In genomic region chr3:70102091-70102490, GRCm38 (mm10) we compare ENCODE assay signal across 16 mouse cellular contexts.
A peak's percentile ranks its signal among the peaks of the same experiment; 100 is the strongest.
DNase-seq lines count a peak whose midpoint lies in the region; ATAC-seq and TF ChIP-seq lines count a peak whose summit lies in the region.
"Had no signal": no experiment of that assay in that cellular context is flagged by ENCODE, and none has a peak within 500 bp of the region (broad histone marks: within the 10 kb centered on the region; RNA-seq: fewer than 3 reads in every experiment).

No protein-coding gene starts in this region.

- no peak for TF ChIP-seq CTCF in layer of hippocampus, adult 2 months (conservative IDR thresholded peaks at IDR 0.05)

- H3K9me3 ChIP-seq in neural tube, embryonic 13.5 days, result no peaks in the 10 kb centered on the region
- H3K9me3 ChIP-seq in neural tube, embryonic 15.5 days (replicated peaks), result no peaks in the 10 kb centered on the region
- H3K9me3 ChIP-seq: embryonic facial prominence, embryonic 12.5 days; forebrain, embryonic 15.5 days; heart, embryonic 12.5 days; hindbrain, embryonic 12.5 days had no signal

- no peaks in the 10 kb centered on the region for H3K36me3 ChIP-seq in neural tube, embryonic 13.5 days
- H3K36me3 ChIP-seq in neural tube, embryonic 15.5 days, result no peaks in the 10 kb centered on the region
- H3K36me3 ChIP-seq: embryonic facial prominence, embryonic 12.5 days; forebrain, embryonic 15.5 days; heart, embryonic 12.5 days; hindbrain, embryonic 12.5 days had no signal

- peak overlapping the region; percentile 38; the same call in 1 of the 2 replicates for H3K9ac ChIP-seq in neural tube, embryonic 13.5 days
- no peak overlapping the region for H3K9ac ChIP-seq in neural tube, embryonic 15.5 days (replicated peaks)
- H3K9ac ChIP-seq: embryonic facial prominence, embryonic 12.5 days; forebrain, embryonic 15.5 days; heart, embryonic 12.5 days; hindbrain, embryonic 12.5 days had no signal

- peak; percentile 63 to 69 for DNase-seq in cerebellum, postnatal 10 days
- no peak for DNase-seq in cerebellum, adult 11 months
- DNase-seq in layer of hippocampus, adult 2 months (ENCODE audit: low spot score in 2 of 2), result no peak
- DNase-seq in layer of hippocampus, adult 9-11 months, result no peak
- DNase-seq in cerebellum, postnatal 25 days, result peak; percentile 23 to 32
- DNase-seq in thymus, postnatal 14 days, result no peak
- DNase-seq: adrenal gland, adult 2 months; adrenal gland, postnatal 25 days; heart, postnatal 36 days had no signal

- 54% methylated on average over 7 of the region's 7 CpGs for WGBS in neural tube, embryonic 13.5 days
- 54% methylated on average over 7 of the region's 7 CpGs for WGBS in neural tube, embryonic 15.5 days

- ATAC-seq in neural tube, embryonic 13.5 days (ENCODE audit: low read depth), result no peak
- ATAC-seq in neural tube, embryonic 15.5 days (ENCODE audit: low FRiP score), result no peak
- ATAC-seq: hindbrain, embryonic 16.5 days had no signal

- H3K27ac ChIP-seq in layer of hippocampus, adult 2 months, result peak overlapping the region; percentile 92
- H3K27ac ChIP-seq in neural tube, embryonic 13.5 days (replicated peaks), result no peak overlapping the region
- H3K27ac ChIP-seq in neural tube, embryonic 15.5 days (replicated peaks), result no peak overlapping the region
- H3K27ac ChIP-seq: embryonic facial prominence, embryonic 12.5 days; forebrain, embryonic 15.5 days; hindbrain, embryonic 12.5 days had no signal

- H3K4me3 ChIP-seq in layer of hippocampus, adult 2 months, result no peak overlapping the region
- no peak overlapping the region for H3K4me3 ChIP-seq in neural tube, embryonic 13.5 days
- no peak overlapping the region for H3K4me3 ChIP-seq in neural tube, embryonic 15.5 days (replicated peaks)
- H3K4me3 ChIP-seq: embryonic facial prominence, embryonic 12.5 days; forebrain, embryonic 15.5 days; heart, embryonic 12.5 days; hindbrain, embryonic 12.5 days had no signal

- H3K4me2 ChIP-seq in neural tube, embryonic 13.5 days, result no peak overlapping the region
- no peak overlapping the region for H3K4me2 ChIP-seq in neural tube, embryonic 15.5 days
- H3K4me2 ChIP-seq: embryonic facial prominence, embryonic 12.5 days; forebrain, embryonic 15.5 days; heart, embryonic 12.5 days; hindbrain, embryonic 12.5 days had no signal

- H3K4me1 ChIP-seq in neural tube, embryonic 13.5 days (replicated peaks), result peaks cover 15% of the 10 kb centered on the region
- peaks cover 10% of the 10 kb centered on the region; the same call in 1 of the 2 replicates for H3K4me1 ChIP-seq in neural tube, embryonic 15.5 days
- H3K4me1 ChIP-seq: heart, embryonic 12.5 days had no signal

- no peaks in the 10 kb centered on the region for H3K27me3 ChIP-seq in neural tube, embryonic 13.5 days
- H3K27me3 ChIP-seq in neural tube, embryonic 15.5 days (replicated peaks), result no peaks in the 10 kb centered on the region
- H3K27me3 ChIP-seq: forebrain, embryonic 15.5 days; heart, embryonic 12.5 days had no signal

Comparison
In these comparisons a context has a peak if more than half of its experiments do, and no peak if none do; other contexts are left out.
1. DNase-seq: peak in cerebellum, postnatal 10 days (2 of 2) and cerebellum, postnatal 25 days (2 of 2); none in cerebellum, adult 11 months (single experiment), layer of hippocampus, adult 2 months (0 of 2), layer of hippocampus, adult 9-11 months (single experiment) and thymus, postnatal 14 days (single experiment).